Mouse (Mus musculus): ENCODE measurements around the gene Gimap4. TPM values are rescaled to one million over a fixed set of nuclear protein-coding genes. Genes with fewer than 3 reads are reported as not detected.

Gene Gimap4
- polyA plus RNA-seq, 1 experiment from 2014 or later = 3.4 TPM

Other genes with a start within 250 kb of the Gimap4 start
- gene Zfp467, start 238.7 kb upstream of the Gimap4 start, polyA plus RNA-seq (2016; fragmentation: Nextera tagmentation; extraction: Ambion mirVana) = 22.1 and 22.7 TPM in 2 replicates
- gene Sspo, start 236.3 kb upstream of the Gimap4 start, polyA plus RNA-seq (2016; fragmentation: Nextera tagmentation; extraction: Ambion mirVana) = 0.40 and 0.53 TPM in 2 replicates
- gene Atp6v0e2, start 146.9 kb upstream of the Gimap4 start, polyA plus RNA-seq (2016; fragmentation: Nextera tagmentation; extraction: Ambion mirVana) = 78.6 and 88.3 TPM in 2 replicates
- gene Lrrc61, start 129.8 kb upstream of the Gimap4 start, polyA plus RNA-seq (2016; fragmentation: Nextera tagmentation; extraction: Ambion mirVana) = 16.7 and 21.3 TPM in 2 replicates
- 0.74 and 1.2 TPM in 2 replicates for gene Rarres2, start 111.8 kb upstream of the Gimap4 start, polyA plus RNA-seq (2016; fragmentation: Nextera tagmentation; extraction: Ambion mirVana)
- not detected in 2 replicates for gene Gm45021, start 94.9 kb upstream of the Gimap4 start, polyA plus RNA-seq (2016; fragmentation: Nextera tagmentation; extraction: Ambion mirVana)
- 46.7 and 50.0 TPM in 2 replicates for gene Repin1, start 90.7 kb upstream of the Gimap4 start, polyA plus RNA-seq (2016; fragmentation: Nextera tagmentation; extraction: Ambion mirVana)
- not detected in 2 replicates for gene Gm44965, start 90.6 kb upstream of the Gimap4 start, polyA plus RNA-seq (2016; fragmentation: Nextera tagmentation; extraction: Ambion mirVana)
- 13.4 and 14.9 TPM in 2 replicates for gene Zfp775, start 82.5 kb upstream of the Gimap4 start, polyA plus RNA-seq (2016; fragmentation: Nextera tagmentation; extraction: Ambion mirVana)
- 1.2 and 1.6 TPM in 2 replicates for gene AI854703, start 57.8 kb upstream of the Gimap4 start, polyA plus RNA-seq (2016; fragmentation: Nextera tagmentation; extraction: Ambion mirVana)
- gene Gimap8, start 37.3 kb upstream of the Gimap4 start, polyA plus RNA-seq (2016; fragmentation: Nextera tagmentation; extraction: Ambion mirVana) = 0.36 TPM in 2 replicates
- 2.0 and 2.6 TPM in 2 replicates for gene Gimap9, start 8.4 kb upstream of the Gimap4 start, polyA plus RNA-seq (2016; fragmentation: Nextera tagmentation; extraction: Ambion mirVana)
- gene Gimap6, start 23.7 kb downstream of the Gimap4 start, polyA plus RNA-seq (2016; fragmentation: Nextera tagmentation; extraction: Ambion mirVana) = 5.7 and 6.5 TPM in 2 replicates
- not detected in 2 replicates for gene Gm28053, start 34.1 kb downstream of the Gimap4 start, polyA plus RNA-seq (2016; fragmentation: Nextera tagmentation; extraction: Ambion mirVana)
- gene Gimap7, start 34.1 kb downstream of the Gimap4 start, polyA plus RNA-seq (2016; fragmentation: Nextera tagmentation; extraction: Ambion mirVana) = not detected in 2 replicates
- gene Gimap1, start 54.5 kb downstream of the Gimap4 start, polyA plus RNA-seq (2016; fragmentation: Nextera tagmentation; extraction: Ambion mirVana) = 3.0 and 3.3 TPM in 2 replicates
- 0.50 and 1.0 TPM in 2 replicates for gene Gimap5, start 61.6 kb downstream of the Gimap4 start, polyA plus RNA-seq (2016; fragmentation: Nextera tagmentation; extraction: Ambion mirVana)
- not detected in 2 replicates for gene Gimap3, start 86.3 kb downstream of the Gimap4 start, polyA plus RNA-seq (2016; fragmentation: Nextera tagmentation; extraction: Ambion mirVana)
- gene Tmem176a, start 156.4 kb downstream of the Gimap4 start, polyA plus RNA-seq (2016; fragmentation: Nextera tagmentation; extraction: Ambion mirVana) = 12.0 and 16.7 TPM in 2 replicates
- gene Tmem176b, start 156.9 kb downstream of the Gimap4 start, polyA plus RNA-seq (2016; fragmentation: Nextera tagmentation; extraction: Ambion mirVana) = 67.1 and 77.8 TPM in 2 replicates
- not detected in 2 replicates for gene Aoc1, start 188.3 kb downstream of the Gimap4 start, polyA plus RNA-seq (2016; fragmentation: Nextera tagmentation; extraction: Ambion mirVana)
- not detected in 2 replicates for gene 1600015I10Rik, start 245.3 kb downstream of the Gimap4 start, polyA plus RNA-seq (2016; fragmentation: Nextera tagmentation; extraction: Ambion mirVana)